Mouse (Mus musculus): ENCODE measurements around the gene Mars. TPM values are rescaled to one million over a fixed set of nuclear protein-coding genes. Genes with fewer than 3 reads are reported as not detected.

Mars gene
- polyA plus RNA-seq, 1 experiment, result 43.8 TPM

- peak; percentile 69 for DNase-seq (ENCODE audit: low read depth, low spot score)
These were observed 27.5 kb upstream of the Mars start for GRCm38 (mm10) chr10:127338930-127339682.

GRCm38 (mm10) chr10:127337536-127338099 is 26.0 kb upstream of the Mars start:
- DNase-seq (ENCODE audit: low read depth, low spot score), result no peak
- 79% methylated on average over 6 of the region's 6 CpGs for WGBS

More at GRCm38 (mm10) chr10:127338930-127339682, 27.5 kb upstream of the Mars start:
- under 1% methylated on average over 31 of the region's 31 CpGs for WGBS

GRCm38 (mm10) chr10:127336952-127337351 is 25.4 kb upstream of the Mars start:
- DNase-seq (ENCODE audit: low read depth, low spot score), result no peak
- 34% methylated on average over 5 of the region's 5 CpGs for WGBS

GRCm38 (mm10) chr10:127335271-127335670 is 23.7 kb upstream of the Mars start:
- no peak for DNase-seq (ENCODE audit: low read depth, low spot score)
- 33% methylated on average over 1 of the region's 1 CpGs for WGBS

- DNase-seq (ENCODE audit: low read depth, low spot score), result no peak
- WGBS, result 72% methylated on average over 5 of the region's 5 CpGs
These were observed 21.6 kb upstream of the Mars start for GRCm38 (mm10) chr10:127333152-127333551.

GRCm38 (mm10) chr10:127332211-127332874 is 20.8 kb upstream of the Mars start:
- DNase-seq (ENCODE audit: low read depth, low spot score), result no peak
- WGBS, result 50% methylated on average over 31 of the region's 31 CpGs

- no peak for DNase-seq (ENCODE audit: low read depth, low spot score)
- 74% methylated on average over 7 of the region's 7 CpGs for whole genome bisulfite sequencing
These were observed 18.6 kb upstream of the Mars start for GRCm38 (mm10) chr10:127330212-127330611.

GRCm38 (mm10) chr10:127327461-127328145 is 16.0 kb upstream of the Mars start:
- DNase-seq (ENCODE audit: low read depth, low spot score), result no peak
- 61% methylated on average over 18 of the region's 18 CpGs for WGBS

GRCm38 (mm10) chr10:127326828-127327227 is 15.2 kb upstream of the Mars start:
- 28% methylated on average over 29 of the region's 29 CpGs for WGBS
- no peak for DNase-seq (ENCODE audit: low read depth, low spot score)

GRCm38 (mm10) chr10:127326017-127326801 is 14.6 kb upstream of the Mars start:
- whole genome bisulfite sequencing, result 3% methylated on average over 54 of the region's 54 CpGs
- no peak for DNase-seq (ENCODE audit: low read depth, low spot score)

GRCm38 (mm10) chr10:127325454-127326016 is 13.9 kb upstream of the Mars start:
- WGBS, result 45% methylated on average over 14 of the region's 14 CpGs
- DNase-seq (ENCODE audit: low read depth, low spot score), result no peak

- peak; percentile 60 for DNase-seq (ENCODE audit: low read depth, low spot score)
- 5% methylated on average over 7 of the region's 7 CpGs for WGBS
These were observed 12.9 kb upstream of the Mars start for GRCm38 (mm10) chr10:127324495-127324894.

GRCm38 (mm10) chr10:127323131-127323855 is 11.7 kb upstream of the Mars start:
- DNase-seq (ENCODE audit: low read depth, low spot score), result no peak
- WGBS, result 73% methylated on average over 17 of the region's 17 CpGs

- no peak for DNase-seq (ENCODE audit: low read depth, low spot score)
- 38% methylated on average over 4 of the region's 4 CpGs for WGBS
These were observed 11.1 kb upstream of the Mars start for GRCm38 (mm10) chr10:127322669-127323068.

GRCm38 (mm10) chr10:127322178-127322577 is 10.6 kb upstream of the Mars start:
- no peak for DNase-seq (ENCODE audit: low read depth, low spot score)
- 72% methylated on average over 13 of the region's 13 CpGs for WGBS

- no peak for DNase-seq (ENCODE audit: low read depth, low spot score)
- WGBS, result 80% methylated on average over 3 of the region's 3 CpGs
These were observed 10.0 kb upstream of the Mars start, which contains the start of gene Arhgap9 for GRCm38 (mm10) chr10:127321621-127322020. TSS of gene Arhgap9 (plus strand) at chr10:127321964.

GRCm38 (mm10) chr10:127319969-127320368 is 8.4 kb upstream of the Mars start:
- WGBS, result 73% methylated on average over 7 of the region's 7 CpGs
- no peak for DNase-seq (ENCODE audit: low read depth, low spot score)

GRCm38 (mm10) chr10:127318009-127318408 is 6.4 kb upstream of the Mars start:
- DNase-seq (ENCODE audit: low read depth, low spot score), result no peak
- 39% methylated on average over 4 of the region's 4 CpGs for WGBS

Measured in large intestine, adult 2 months (tissue).